14 mouse cellular contexts compared by ENCODE assay signal in genomic region chr2:9955576-9956535, GRCm38 (mm10).
DNase-seq lines count a peak whose midpoint lies in the region; ATAC-seq lines count a peak whose summit lies in the region.
"Had no signal": no experiment of that assay in that cellular context is flagged by ENCODE, and none has a peak within 500 bp of the region (broad histone marks: within the 10 kb centered on the region; RNA-seq: fewer than 3 reads in every experiment).

No protein-coding gene starts in this region.

- 0 out of 2 replicates have a peak, but pooled peaks have one; percentile 46 for ATAC-seq in forebrain, embryonic 11.5 days (replicated peaks; ENCODE audit: low FRiP score)
- ATAC-seq in forebrain, embryonic 16.5 days, result no peak
- no peak; the same call in 1 of the 2 replicates for ATAC-seq in embryonic facial prominence, embryonic 15.5 days (ENCODE audit: insufficient number of reproducible peaks, low FRiP score, low TSS enrichment, low read depth)
- ATAC-seq: intestine, embryonic 15.5 days had no signal

- H3K27me3 ChIP-seq in forebrain, embryonic 11.5 days (ENCODE audit: control insufficient read depth, insufficient read depth, low read length), result no peaks in the 10 kb centered on the region
- H3K27me3 ChIP-seq in forebrain, embryonic 16.5 days (replicated peaks; ENCODE audit: control insufficient read depth, insufficient read depth, low read length), result no peaks in the 10 kb centered on the region
- H3K27me3 ChIP-seq in embryonic facial prominence, embryonic 15.5 days, result no peaks in the 10 kb centered on the region
- H3K27me3 ChIP-seq: heart, embryonic 13.5 days; intestine, embryonic 15.5 days; megakaryocyte, embryonic 14.5 days had no signal

- no peak for DNase-seq in forebrain, embryonic 11.5 days (ENCODE audit: low spot score)
- DNase-seq in NIH3T3 (ENCODE audit: low read depth), result peak; percentile 70
- DNase-seq in mesoderm, embryonic 11.5 days (ENCODE audit: low read depth, low spot score), result peak; percentile 63
- DNase-seq in gastrocnemius, postnatal 10 days, result no peak
- DNase-seq in layer of hippocampus, adult 9-11 months, result no peak
- no peak for DNase-seq in right cerebral cortex, postnatal 14 days
- DNase-seq: cerebellum, postnatal 36 days; lung, adult 18-20 months; thymus, postnatal 25 days had no signal

- H3K4me2 ChIP-seq in forebrain, embryonic 11.5 days (ENCODE audit: low read depth, low read length, severe bottlenecking), result no peak overlapping the region
- no peak overlapping the region for H3K4me2 ChIP-seq in forebrain, embryonic 16.5 days (ENCODE audit: low read length)
- no peak overlapping the region for H3K4me2 ChIP-seq in embryonic facial prominence, embryonic 15.5 days (replicated peaks)
- H3K4me2 ChIP-seq: heart, embryonic 13.5 days; intestine, embryonic 15.5 days had no signal

- no peak overlapping the region for H3K27ac ChIP-seq in forebrain, embryonic 11.5 days (ENCODE audit: low read depth, low read length)
- H3K27ac ChIP-seq in forebrain, embryonic 16.5 days (ENCODE audit: low read length), result no peak overlapping the region
- peak overlapping the region; percentile 31; the same call in 1 of the 2 replicates for H3K27ac ChIP-seq in embryonic facial prominence, embryonic 15.5 days (replicated peaks)
- H3K27ac ChIP-seq: heart, embryonic 13.5 days; intestine, embryonic 15.5 days had no signal

- H3K4me3 ChIP-seq in forebrain, embryonic 11.5 days (ENCODE audit: low read depth, low read length), result no peak overlapping the region
- H3K4me3 ChIP-seq in forebrain, embryonic 16.5 days (replicated peaks; ENCODE audit: low read length), result no peak overlapping the region
- no peak overlapping the region for H3K4me3 ChIP-seq in embryonic facial prominence, embryonic 15.5 days (replicated peaks)
- H3K4me3 ChIP-seq: heart, embryonic 13.5 days; intestine, embryonic 15.5 days; megakaryocyte, embryonic 14.5 days had no signal

- no peaks in the 10 kb centered on the region for H3K36me3 ChIP-seq in forebrain, embryonic 11.5 days (ENCODE audit: control insufficient read depth, insufficient read depth, low read length)
- no peaks in the 10 kb centered on the region for H3K36me3 ChIP-seq in forebrain, embryonic 16.5 days (ENCODE audit: control insufficient read depth, insufficient read depth)
- H3K36me3 ChIP-seq in embryonic facial prominence, embryonic 15.5 days, result peaks cover 10% of the 10 kb centered on the region; the same call in 1 of the 2 replicates
- H3K36me3 ChIP-seq: intestine, embryonic 15.5 days had no signal

- no peak overlapping the region for H3K9ac ChIP-seq in forebrain, embryonic 11.5 days (ENCODE audit: low read length)
- H3K9ac ChIP-seq in forebrain, embryonic 16.5 days (replicated peaks; ENCODE audit: low read depth, low read length), result no peak overlapping the region
- no peak overlapping the region for H3K9ac ChIP-seq in embryonic facial prominence, embryonic 15.5 days
- H3K9ac ChIP-seq: heart, embryonic 13.5 days; intestine, embryonic 15.5 days had no signal

- no peaks in the 10 kb centered on the region for H3K9me3 ChIP-seq in forebrain, embryonic 11.5 days (ENCODE audit: control insufficient read depth, low read length)
- H3K9me3 ChIP-seq in forebrain, embryonic 16.5 days (ENCODE audit: control insufficient read depth, low read length), result no peaks in the 10 kb centered on the region
- no peaks in the 10 kb centered on the region for H3K9me3 ChIP-seq in embryonic facial prominence, embryonic 15.5 days (replicated peaks)
- H3K9me3 ChIP-seq: heart, embryonic 13.5 days; intestine, embryonic 15.5 days; megakaryocyte, embryonic 14.5 days had no signal

- 55% methylated on average over 9 of the region's 9 CpGs for WGBS in forebrain, embryonic 11.5 days
- 57% methylated on average over 9 of the region's 9 CpGs for WGBS in forebrain, embryonic 16.5 days
- WGBS in embryonic facial prominence, embryonic 15.5 days, result 45% methylated on average over 9 of the region's 9 CpGs

- H3K4me1 ChIP-seq in forebrain, embryonic 11.5 days (replicated peaks; ENCODE audit: control insufficient read depth, insufficient read depth, low read length), result no peaks in the 10 kb centered on the region
- no peaks in the 10 kb centered on the region for H3K4me1 ChIP-seq in forebrain, embryonic 16.5 days (replicated peaks; ENCODE audit: control insufficient read depth, insufficient read depth, low read length)
- peaks cover 8% of the 10 kb centered on the region; the same call in 1 of the 2 replicates for H3K4me1 ChIP-seq in embryonic facial prominence, embryonic 15.5 days
- H3K4me1 ChIP-seq: intestine, embryonic 15.5 days had no signal

Comparison
In these comparisons a context has a peak if more than half of its experiments do, and no peak if none do; other contexts are left out.
1. DNase-seq: peak in NIH3T3 (single experiment) and mesoderm, embryonic 11.5 days (single experiment); none in forebrain, embryonic 11.5 days (single experiment), gastrocnemius, postnatal 10 days (single experiment), layer of hippocampus, adult 9-11 months (single experiment) and right cerebral cortex, postnatal 14 days (single experiment).